Mouse (Mus musculus) stomach, postnatal 0 days (tissue): Measurements from ENCODE around the gene Slit1.

ENCODE experiments used
- CTCF ChIP-seq: IDR thresholded peaks from 2 replicates; pipeline ENCODE4 v1.5.1; 2016; ENCODE audit warnings: antibody characterized with exemption, low read depth, mild to moderate bottlenecking, moderate library complexity
- EP300 ChIP-seq: optimal IDR thresholded peaks from 2 replicates; pipeline ENCODE3; 2016; ENCODE audit warnings: antibody characterized with exemption

DNA sequence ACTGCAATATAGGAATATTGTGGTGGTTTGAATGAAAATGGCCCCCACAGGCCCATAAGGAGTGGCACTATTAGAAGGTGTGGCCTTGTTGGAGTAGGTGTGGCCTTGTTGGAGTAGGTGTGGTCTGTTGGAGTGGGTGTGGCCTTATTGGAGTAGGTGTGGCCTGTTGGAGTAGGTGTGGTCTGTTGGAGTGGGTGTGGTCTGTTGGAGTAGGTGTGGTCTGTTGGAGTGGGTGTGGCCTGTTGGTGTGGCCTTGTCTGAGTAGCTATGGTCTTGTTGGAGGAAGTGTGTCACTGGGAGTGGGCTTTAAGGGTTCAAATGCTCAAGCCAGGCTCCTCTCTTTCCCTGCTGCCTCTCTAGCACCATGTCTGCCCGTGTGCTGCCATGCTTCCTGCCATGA is 63.2 kb downstream of the Slit1 start:
- no peak for TF ChIP-seq CTCF
- no peak for TF ChIP-seq EP300
